Mouse (Mus musculus) hindbrain, postnatal 0 days (tissue): ENCODE measurements around the gene Prkar2a. TPM values are rescaled to one million over a fixed set of nuclear protein-coding genes. Genes with fewer than 3 reads are reported as not detected.

Experiments used
- ATAC-seq: fragments of 200-750 bp; cut with Nextera tagmentation; 2 replicates; pipeline ENCODE4 v1.8.0; 2017; ENCODE audit warnings: mild to moderate bottlenecking, moderate TSS enrichment, moderate library complexity
- DNase-seq: peaks from one replicate; pipeline ENCODE4 v3.0.0-alpha.2; 2015; ENCODE audit warnings: low spot score
- H3K27ac ChIP-seq: fragments of 300-500 bp; sonication (generic); 2 replicates; pipeline ENCODE4 v1.5.1; 2014; ENCODE audit warnings: mild to moderate bottlenecking
- H3K27me3 ChIP-seq: fragments of 300-500 bp; sonication (generic); 2 replicates; pipeline ENCODE4 v1.6.1; 2014; ENCODE audit warnings: low read length, mixed read lengths; ENCODE audit not compliant: insufficient read depth
- H3K36me3 ChIP-seq: fragments of 300-500 bp; sonication (generic); 2 replicates; pipeline ENCODE4 v1.6.1; 2014; ENCODE audit warnings: low read length, mixed read lengths; ENCODE audit not compliant: insufficient read depth
- H3K4me1 ChIP-seq: fragments of 300-500 bp; sonication (generic); 2 replicates; pipeline ENCODE4 v1.6.1; 2014; ENCODE audit warnings: antibody characterized with exemption, low read length, mixed read lengths; ENCODE audit not compliant: insufficient read depth
- H3K4me2 ChIP-seq: fragments of 300-500 bp; sonication (generic); 2 replicates; pipeline ENCODE4 v1.6.1; 2014; ENCODE audit warnings: low read depth, mild to moderate bottlenecking, low read length, moderate library complexity, mixed read lengths
- H3K4me3 ChIP-seq: fragments of 300-500 bp; sonication (generic); 2 replicates; pipeline ENCODE4 v1.5.1; 2014; ENCODE audit warnings: low read length
- H3K9ac ChIP-seq: fragments of 300-500 bp; sonication (generic); replicated peaks from 2 replicates; pipeline ENCODE4 v1.6.1; 2014; ENCODE audit warnings: mild to moderate bottlenecking, low read length, moderate library complexity, mixed read lengths
- H3K9me3 ChIP-seq: fragments of 300-500 bp; sonication (generic); 2 replicates; pipeline ENCODE4 v1.6.1; 2016; ENCODE audit warnings: low read length, mixed read lengths
- CTCF ChIP-seq: IDR thresholded peaks from 2 replicates; pipeline ENCODE4 v1.5.1; 2016; ENCODE audit warnings: antibody characterized with exemption, control low read depth, low read depth
- WGBS: fragments of 180-500 bp; shearing (Covaris S2); extraction: QIAGEN DNeasy Blood & Tissue Kit; methylation state at CpG from one replicate; pipeline ENCODE4 v1.1.7; 2014; 5-methylcytosine and 5-hydroxymethylcytosine counted together
- polyA plus RNA-seq: library from polyadenylated mRNA; unstranded; fragments of >200 nt; fragmentation: Nextera tagmentation; extraction: Ambion mirVana; gene quantifications from 2 replicates; pipeline ENCODE4 v1.2.1, GENCODE M21; 2015
- total RNA-seq: library from RNA; depleted of rRNA; stranded (reverse); fragments of >200 nt; gene quantifications from 2 replicates; pipeline ENCODE4 v1.2.3, GENCODE M21; 2014

Prkar2a gene
- total and polyA plus RNA-seq, 2 experiments from 2014 or later = 43.9 to 87.3 TPM

DNA sequence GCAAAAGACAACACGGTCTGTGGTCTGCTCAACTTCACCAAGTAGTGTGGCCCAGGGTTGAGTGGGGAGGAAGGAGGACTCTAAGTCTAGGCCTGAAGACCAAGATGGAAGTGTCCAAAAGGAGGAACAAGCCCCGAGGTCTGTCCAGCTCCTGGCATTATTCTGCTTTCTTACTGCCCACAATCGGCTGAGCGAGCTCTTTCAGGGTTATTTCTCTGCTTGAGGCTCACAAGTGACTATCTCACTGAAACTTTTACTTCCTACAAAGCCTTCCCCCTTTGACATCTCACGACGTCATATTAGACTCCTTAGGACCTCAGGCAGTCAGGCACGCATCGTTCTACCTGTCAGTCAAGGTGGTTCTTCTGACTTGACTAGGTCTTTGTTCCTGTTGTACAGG is 2.3 kb downstream of the Prkar2a start:
- peaks cover 20% of the 10 kb centered on the region for H3K4me1 ChIP-seq
- WGBS = 65% methylated on average over 8 of the region's 8 CpGs
- no peak for ATAC-seq

DNA sequence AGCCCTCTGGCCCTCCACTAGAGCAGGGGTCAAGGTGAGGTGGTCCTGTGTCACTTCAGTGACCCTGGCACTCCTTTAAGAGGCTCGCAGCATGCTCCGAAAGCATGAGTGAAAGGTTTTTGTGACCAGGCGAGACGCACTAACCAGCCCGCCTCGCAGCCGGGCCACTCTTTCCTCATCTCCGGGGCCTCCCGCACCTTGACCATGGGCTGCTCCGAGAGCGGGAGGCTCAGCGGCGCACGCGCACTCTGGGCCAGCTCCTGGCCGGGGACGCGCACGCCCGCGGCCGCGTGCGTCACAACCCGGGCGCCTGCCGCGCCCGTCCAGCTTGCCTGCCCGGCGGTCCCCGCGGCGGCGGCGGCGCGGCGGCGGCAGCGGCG is 2.7 kb downstream of the Prkar2a start:
- Histone ChIP-seq H3K9me3 (no peaks in the 10 kb centered on the region), H3K36me3 (no peaks in the 10 kb centered on the region), H3K9ac (peak overlapping the region; percentile 74), H3K4me2 (peak overlapping the region; percentile 89), H3K4me1 (peaks cover 20% of the 10 kb centered on the region), H3K27ac (peak overlapping the region; percentile 91), H3K4me3 (peak overlapping the region; percentile 75), H3K27me3 (no peaks in the 10 kb centered on the region)
- ATAC-seq = peak; percentile 92
- WGBS = under 1% methylated on average over 42 of the region's 42 CpGs
- no peak for TF ChIP-seq CTCF
- DNase-seq = peak; percentile 96

More for the DNA sequence above, 2.3 kb downstream of the Prkar2a start:
- peak overlapping the region; percentile 75 for H3K4me3 ChIP-seq
- no peaks in the 10 kb centered on the region for H3K9me3 ChIP-seq
- peak overlapping the region; percentile 91 for H3K27ac ChIP-seq
- DNase-seq = no peak
- H3K9ac ChIP-seq = peak overlapping the region; percentile 74
- no peak for TF ChIP-seq CTCF
- H3K36me3 ChIP-seq = no peaks in the 10 kb centered on the region
- no peaks in the 10 kb centered on the region for H3K27me3 ChIP-seq
- H3K4me2 ChIP-seq = peak overlapping the region; percentile 89

GRCm38 (mm10) chr9:108692226-108693041 is 3.3 kb downstream of the Prkar2a start:
- H3K9me3 ChIP-seq = no peaks in the 10 kb centered on the region
- peak overlapping the region; percentile 74 for H3K9ac ChIP-seq
- peaks cover 20% of the 10 kb centered on the region for H3K4me1 ChIP-seq
- peak; percentile 68 for ATAC-seq
- peak overlapping the region; percentile 89 for H3K4me2 ChIP-seq
- TF ChIP-seq CTCF = peak; percentile 41; the same call in 1 of the 2 replicates
- H3K36me3 ChIP-seq = no peaks in the 10 kb centered on the region
- H3K27me3 ChIP-seq = no peaks in the 10 kb centered on the region
- WGBS = under 1% methylated on average over 91 of the region's 92 CpGs
- peak overlapping the region; percentile 91 for H3K27ac ChIP-seq
- peak overlapping the region; percentile 75 for H3K4me3 ChIP-seq
- DNase-seq = peak; percentile 84

GRCm38 (mm10) chr9:108693946-108694345 is 4.8 kb downstream of the Prkar2a start:
- no peak for DNase-seq
- WGBS = 44% methylated on average over 4 of the region's 4 CpGs
- Histone ChIP-seq H3K36me3 (no peaks in the 10 kb centered on the region), H3K9ac (no peak overlapping the region), H3K9me3 (no peaks in the 10 kb centered on the region), H3K4me3 (peak overlapping the region; percentile 75), H3K27me3 (no peaks in the 10 kb centered on the region), H3K4me1 (peaks cover 20% of the 10 kb centered on the region), H3K27ac (no peak overlapping the region), H3K4me2 (peak overlapping the region; percentile 89)
- no peak for TF ChIP-seq CTCF
- ATAC-seq = no peak

DNA sequence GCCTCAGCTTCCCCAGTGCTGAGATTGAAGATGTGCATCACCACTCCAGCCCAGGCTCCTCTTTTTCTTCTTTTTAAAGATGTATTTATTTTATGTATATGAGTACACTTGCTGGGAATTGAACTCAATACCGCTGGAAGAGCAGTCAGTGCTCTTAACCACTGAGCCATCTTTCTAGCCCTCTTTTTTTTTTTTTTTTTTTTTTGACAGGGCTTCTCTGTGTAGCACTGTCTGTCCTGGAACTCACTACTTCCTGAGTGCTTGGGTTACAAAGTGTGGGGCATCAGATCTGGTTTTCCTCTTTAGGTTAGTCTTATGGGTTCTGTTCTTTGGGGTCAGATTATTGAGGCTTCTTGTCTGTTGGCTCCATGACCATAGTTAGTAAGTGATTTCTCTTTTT is 5.4 kb downstream of the Prkar2a start:
- H3K27ac ChIP-seq = no peak overlapping the region
- no peaks in the 10 kb centered on the region for H3K9me3 ChIP-seq
- H3K27me3 ChIP-seq = no peaks in the 10 kb centered on the region
- DNase-seq = no peak
- H3K4me2 ChIP-seq = peak overlapping the region; percentile 89
- H3K36me3 ChIP-seq = no peaks in the 10 kb centered on the region
- WGBS = 77% methylated on average over 1 of the region's 1 CpGs
- peaks cover 20% of the 10 kb centered on the region for H3K4me1 ChIP-seq
- H3K4me3 ChIP-seq = no peak overlapping the region
- H3K9ac ChIP-seq = no peak overlapping the region
- no peak for TF ChIP-seq CTCF
- ATAC-seq = no peak

GRCm38 (mm10) chr9:108702476-108702875 is 13.4 kb downstream of the Prkar2a start:
- H3K9ac ChIP-seq = no peak overlapping the region
- H3K4me1 ChIP-seq = peaks cover 4% of the 10 kb centered on the region; the same call in 1 of the 2 replicates
- H3K36me3 ChIP-seq = no peaks in the 10 kb centered on the region
- H3K27me3 ChIP-seq = no peaks in the 10 kb centered on the region
- H3K27ac ChIP-seq = no peak overlapping the region
- ATAC-seq = no peak
- no peak overlapping the region for H3K4me3 ChIP-seq
- no peaks in the 10 kb centered on the region for H3K9me3 ChIP-seq
- H3K4me2 ChIP-seq = no peak overlapping the region
- TF ChIP-seq CTCF = no peak
- DNase-seq = no peak
